Mouse (Mus musculus) CH12.LX (cell line): ENCODE data around the gene Gm5796. TPM values are rescaled to one million over a fixed set of nuclear protein-coding genes. Genes with fewer than 3 reads are reported as not detected.
"Not testable (repeated sequence)": the region's sequence is repeated elsewhere in the genome, so short reads cannot be mapped to it uniquely, and the experiment has no call there.

Experiments used
- DNase-seq: peaks from one replicate; pipeline ENCODE4 v3.0.0-alpha.2; 2013; ENCODE audit errors: extremely low read depth
- H3K27ac ChIP-seq: 2 replicates; pipeline ENCODE4 v1.5.1; 2012; ENCODE audit warnings: low read depth, mild to moderate bottlenecking, control low read depth, moderate library complexity; ENCODE audit not compliant: insufficient read depth
- H3K27me3 ChIP-seq: replicated peaks from 2 replicates; pipeline ENCODE3; 2012; ENCODE audit warnings: inconsistent platforms
- H3K36me3 ChIP-seq, 2 experiments: replicated peaks in 1 of 2; 2 replicates each; pipeline versions ENCODE3 to v1.6.1; 2012; ENCODE audit warnings: inconsistent platforms in 1 of 2, low read length in 1 of 2, mild to moderate bottlenecking in 1 of 2, mixed read lengths in 1 of 2, moderate library complexity in 1 of 2; ENCODE audit not compliant: control insufficient read depth in 1 of 2, insufficient read depth in 1 of 2
- H3K4me1 ChIP-seq, 2 experiments: 2 replicates each; pipeline ENCODE4 v1.6.1; 2012; ENCODE audit warnings: inconsistent platforms in 1 of 2, moderate library complexity in 1 of 2; ENCODE audit not compliant: insufficient read depth in 2 of 2, control insufficient read depth in 1 of 2
- H3K4me2 ChIP-seq: 2 replicates; pipeline ENCODE4 v1.6.1; 2012; ENCODE audit warnings: low read depth, mild to moderate bottlenecking, control low read depth; ENCODE audit not compliant: poor library complexity, insufficient read depth, severe bottlenecking
- H3K4me3 ChIP-seq, 3 experiments: fragments of 150-350 bp in 1 of 3; sonication (generic) in 1 of 3; replicated peaks in 1 of 3; 2 replicates each; pipeline versions ENCODE3 to v1.5.1; 2011 to 2012; ENCODE audit warnings: low read depth in 2 of 3, low read length in 2 of 3, mild to moderate bottlenecking in 2 of 3, moderate library complexity in 2 of 3, control low read depth in 1 of 3, improper control_type of control experiment in 1 of 3, inconsistent platforms in 1 of 3, mixed read lengths in 1 of 3; ENCODE audit not compliant: poor library complexity in 1 of 3
- H3K79me2 ChIP-seq: replicated peaks from 2 replicates; pipeline ENCODE4 v1.6.1; 2012; ENCODE audit warnings: mild to moderate bottlenecking, moderate library complexity; ENCODE audit not compliant: control insufficient read depth, poor library complexity, insufficient read depth, severe bottlenecking; ENCODE audit errors: extremely low read depth
- H3K9ac ChIP-seq: 2 replicates; pipeline ENCODE4 v1.6.1; 2012; ENCODE audit warnings: low read depth, mild to moderate bottlenecking, control low read depth, moderate library complexity; ENCODE audit not compliant: insufficient read depth
- H3K9me3 ChIP-seq: replicated peaks from 2 replicates; pipeline ENCODE3; 2012; ENCODE audit warnings: low read length, inconsistent platforms, mixed read lengths
- dilution Hi-C: fragments of 300-500 bp; cut with MboI; formaldehyde crosslinking; loops from 2 replicates; pipeline ENCODE4 v1.14.3; 2020; ENCODE audit warnings: low sequenced_read_pairs; ENCODE audit not compliant: extremely low pct_unique_long_range_greater_than_20kb, extremely low pct_ligation_motif_present
- in situ Hi-C: fragments of 300-500 bp; cut with MboI; formaldehyde crosslinking; loops from 3 replicates; pipeline ENCODE4 v1.14.3; 2019; ENCODE audit warnings: low sequenced_read_pairs, low pct_ligation_motif_present, low pct_unique_long_range_greater_than_20kb, mixed read lengths
- polyA plus RNA-seq: library from polyadenylated mRNA; unstranded; fragments of >175 nt; gene quantifications from 2 replicates; pipeline ENCODE4 v1.2.1, GENCODE M21; 2012; ENCODE audit warnings: low read depth; ENCODE audit not compliant: insufficient read length
- total RNA-seq, 2 experiments: library from RNA; depleted of rRNA; stranded (reverse); fragments of 300-350 nt in 1 of 2; fragments of >200 nt in 1 of 2; gene quantifications; 2 replicates each; pipeline ENCODE4 v1.2.3; 2012 to 2014

Gene Gm5796
- not detected in 2 replicates for total RNA-seq (2012; rRNA removed)
- total RNA-seq (2014; rRNA removed), result not detected in 2 replicates
- polyA plus RNA-seq, result not detected in 2 replicates

GRCm38 (mm10) chr14:4023641-4024040 is at the start of gene Gm5796:
Gene Gm5796, plus strand, starts transcription at chr14:4023941.
- H3K36me3 ChIP-seq, H3K4me3 ChIP-seq, in situ Hi-C loops, H3K27me3 ChIP-seq, H3K79me2 ChIP-seq, H3K9me3 ChIP-seq, H3K9ac ChIP-seq, H3K27ac ChIP-seq, H3K4me1 ChIP-seq, DNase-seq, H3K4me2 ChIP-seq, dilution Hi-C loops: not testable (repeated sequence)

- H3K4me1 ChIP-seq, H3K27me3 ChIP-seq, H3K4me2 ChIP-seq, H3K9ac ChIP-seq, DNase-seq, in situ Hi-C loops, H3K9me3 ChIP-seq, H3K27ac ChIP-seq, dilution Hi-C loops, H3K36me3 ChIP-seq, H3K79me2 ChIP-seq, H3K4me3 ChIP-seq: not testable (repeated sequence)
Observed at GRCm38 (mm10) chr14:3998094-3998493, 25.6 kb upstream of the Gm5796 start, which contains the start of gene Gm3099. Gene Gm3099, plus strand, starts transcription at chr14:3998394.

GRCm38 (mm10) chr14:4083820-4084219 is 60.1 kb downstream of the Gm5796 start, which contains the start of gene Gm3115:
Gene Gm3115, plus strand, starts transcription at chr14:4084120.
- DNase-seq, H3K9ac ChIP-seq, H3K9me3 ChIP-seq, H3K36me3 ChIP-seq, H3K27me3 ChIP-seq, H3K4me2 ChIP-seq, H3K4me3 ChIP-seq, H3K4me1 ChIP-seq, H3K79me2 ChIP-seq, H3K27ac ChIP-seq, in situ Hi-C loops, dilution Hi-C loops: not testable (repeated sequence)

Other genes with a start within 250 kb of the Gm5796 start
- not detected in 2 replicates for gene Gm3002, start 213.9 kb upstream of the Gm5796 start, total RNA-seq (2012; rRNA removed)
- gene Gm3002, start 213.9 kb upstream of the Gm5796 start, total RNA-seq (2014; rRNA removed), result not detected in 2 replicates
- not detected in 2 replicates for gene Gm3002, start 213.9 kb upstream of the Gm5796 start, polyA plus RNA-seq
- gene Gm3033, start 177.7 kb upstream of the Gm5796 start, total RNA-seq (2012; rRNA removed), result not detected in 2 replicates
- not detected in 2 replicates for gene Gm3033, start 177.7 kb upstream of the Gm5796 start, total RNA-seq (2014; rRNA removed)
- gene Gm3033, start 177.7 kb upstream of the Gm5796 start, polyA plus RNA-seq, result not detected in 2 replicates
- not detected in 2 replicates for gene Gm2916, start 139.8 kb upstream of the Gm5796 start, total RNA-seq (2012; rRNA removed)
- gene Gm2916, start 139.8 kb upstream of the Gm5796 start, total RNA-seq (2014; rRNA removed), result not detected in 2 replicates
- gene Gm2916, start 139.8 kb upstream of the Gm5796 start, polyA plus RNA-seq, result not detected in 2 replicates
- not detected in 2 replicates for gene Gm3029, start 92.2 kb upstream of the Gm5796 start, total RNA-seq (2012; rRNA removed)
- gene Gm3029, start 92.2 kb upstream of the Gm5796 start, total RNA-seq (2014; rRNA removed), result not detected in 2 replicates
- not detected in 2 replicates for gene Gm3029, start 92.2 kb upstream of the Gm5796 start, polyA plus RNA-seq
- not detected in 2 replicates for gene Gm3095, start 60.4 kb upstream of the Gm5796 start, total RNA-seq (2012; rRNA removed)
- gene Gm3095, start 60.4 kb upstream of the Gm5796 start, total RNA-seq (2014; rRNA removed), result not detected in 2 replicates
- not detected in 2 replicates for gene Gm3095, start 60.4 kb upstream of the Gm5796 start, polyA plus RNA-seq
- gene Gm3099, start 25.5 kb upstream of the Gm5796 start, total RNA-seq (2012; rRNA removed), result not detected in 2 replicates
- gene Gm3099, start 25.5 kb upstream of the Gm5796 start, total RNA-seq (2014; rRNA removed), result not detected in 2 replicates
- not detected in 2 replicates for gene Gm3099, start 25.5 kb upstream of the Gm5796 start, polyA plus RNA-seq
- not detected in 2 replicates for gene Gm3115, start 60.2 kb downstream of the Gm5796 start, total RNA-seq (2012; rRNA removed)
- gene Gm3115, start 60.2 kb downstream of the Gm5796 start, total RNA-seq (2014; rRNA removed), result not detected in 2 replicates
- gene Gm3115, start 60.2 kb downstream of the Gm5796 start, polyA plus RNA-seq, result not detected in 2 replicates
- not detected in 2 replicates for gene Gm8108, start 86.6 kb downstream of the Gm5796 start, total RNA-seq (2012; rRNA removed)
- 0.15 TPM in 1 of 2 replicates, not detected in the other for gene Gm8108, start 86.6 kb downstream of the Gm5796 start, total RNA-seq (2014; rRNA removed)
- gene Gm8108, start 86.6 kb downstream of the Gm5796 start, polyA plus RNA-seq, result not detected in 2 replicates
- gene Gm3127, start 141.1 kb downstream of the Gm5796 start, total RNA-seq (2012; rRNA removed), result not detected in 2 replicates
- not detected in 2 replicates for gene Gm3127, start 141.1 kb downstream of the Gm5796 start, total RNA-seq (2014; rRNA removed)
- not detected in 2 replicates for gene Gm3127, start 141.1 kb downstream of the Gm5796 start, polyA plus RNA-seq
- gene Gm2974, start 158.6 kb downstream of the Gm5796 start, total RNA-seq (2012; rRNA removed), result not detected in 2 replicates
- gene Gm2974, start 158.6 kb downstream of the Gm5796 start, total RNA-seq (2014; rRNA removed), result not detected in 2 replicates
- gene Gm2974, start 158.6 kb downstream of the Gm5796 start, polyA plus RNA-seq, result not detected in 2 replicates
- gene Gm3138, start 225.7 kb downstream of the Gm5796 start, total RNA-seq (2012; rRNA removed), result not detected in 2 replicates
- not detected in 2 replicates for gene Gm3138, start 225.7 kb downstream of the Gm5796 start, total RNA-seq (2014; rRNA removed)
- gene Gm3138, start 225.7 kb downstream of the Gm5796 start, polyA plus RNA-seq, result not detected in 2 replicates